Mouse (Mus musculus) megakaryocyte, adult 5-6 weeks (primary cell): Measurements from ENCODE around the gene Zswim9. TPM values are rescaled to one million over a fixed set of nuclear protein-coding genes. Genes with fewer than 3 reads are reported as not detected.

Experiments used
- ATAC-seq: 2 replicates; pipeline ENCODE4 v1.8.0; 2016; ENCODE audit warnings: mild to moderate bottlenecking, inconsistent platforms; ENCODE audit not compliant: poor library complexity, severe bottlenecking
- total RNA-seq, 2 experiments: library from RNA; stranded (forward) in 1 of 2; stranded (reverse) in 1 of 2; fragments of 153-499, 151-499 nt in 1 of 2; fragments of 221-1000, 200-1000 nt in 1 of 2; gene quantifications; 2 replicates each; pipeline versions ENCODE4 v1.2.3 to v1.2.4; 2015 to 2017

Gene Zswim9
- total RNA-seq (2015) (2.1 and 7.9 TPM in 2 replicates), total RNA-seq (2017) (2.2 and 3.7 TPM in 2 replicates)

- peak; percentile 98 for ATAC-seq
These were observed at the start of gene Zswim9 for GRCm38 (mm10) chr7:13278308-13278891. Gene Zswim9 (minus strand): TSS chr7:13278721.

DNA sequence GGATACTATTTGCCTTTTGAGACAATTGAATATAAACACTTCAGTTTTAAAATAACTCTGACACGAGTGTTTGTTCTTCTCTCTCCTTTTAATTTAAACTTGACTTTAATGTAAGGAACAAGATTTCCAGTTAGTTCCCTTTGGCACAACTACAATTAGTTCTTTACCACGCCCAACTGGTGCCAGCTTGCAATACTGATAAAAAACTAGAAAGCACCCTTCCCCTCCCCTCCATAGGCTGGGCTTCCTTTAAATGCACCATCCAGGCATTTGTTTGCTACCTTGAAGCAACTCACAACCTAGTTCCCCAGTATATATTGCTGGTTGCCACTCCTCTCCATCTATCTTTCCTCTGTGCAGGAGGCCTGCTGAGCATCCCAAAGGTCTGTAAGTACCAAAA is 45.8 kb upstream of the Zswim9 start, which contains the start of gene Pla2g4c:
TSS of gene Pla2g4c (plus strand) at position 340 of the 400 bp plus-strand sequence.
- ATAC-seq: no peak

DNA sequence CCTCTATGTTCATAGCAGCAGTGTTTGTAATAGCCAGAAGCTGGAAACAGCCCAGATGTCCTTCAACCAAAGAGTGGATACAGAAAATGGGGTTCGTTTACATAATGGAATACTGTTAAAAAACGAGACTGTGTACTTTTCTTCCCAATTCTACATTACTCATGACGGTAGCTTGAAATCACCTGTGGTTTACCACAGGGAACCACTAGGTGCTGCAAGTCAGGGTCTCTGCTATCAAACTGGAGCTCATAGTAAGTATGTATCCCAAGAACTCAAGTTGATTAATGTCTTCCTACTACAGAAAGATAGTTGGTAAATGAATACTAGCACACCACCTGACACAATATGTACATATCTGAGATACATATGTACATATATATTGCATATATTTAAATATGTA is 42.9 kb upstream of the Zswim9 start:
- ATAC-seq: no peak

- no peak for ATAC-seq
These were observed 35.6 kb upstream of the Zswim9 start for GRCm38 (mm10) chr7:13314095-13314597.

- ATAC-seq: no peak
These were observed 32.9 kb upstream of the Zswim9 start for GRCm38 (mm10) chr7:13311401-13311800.

DNA sequence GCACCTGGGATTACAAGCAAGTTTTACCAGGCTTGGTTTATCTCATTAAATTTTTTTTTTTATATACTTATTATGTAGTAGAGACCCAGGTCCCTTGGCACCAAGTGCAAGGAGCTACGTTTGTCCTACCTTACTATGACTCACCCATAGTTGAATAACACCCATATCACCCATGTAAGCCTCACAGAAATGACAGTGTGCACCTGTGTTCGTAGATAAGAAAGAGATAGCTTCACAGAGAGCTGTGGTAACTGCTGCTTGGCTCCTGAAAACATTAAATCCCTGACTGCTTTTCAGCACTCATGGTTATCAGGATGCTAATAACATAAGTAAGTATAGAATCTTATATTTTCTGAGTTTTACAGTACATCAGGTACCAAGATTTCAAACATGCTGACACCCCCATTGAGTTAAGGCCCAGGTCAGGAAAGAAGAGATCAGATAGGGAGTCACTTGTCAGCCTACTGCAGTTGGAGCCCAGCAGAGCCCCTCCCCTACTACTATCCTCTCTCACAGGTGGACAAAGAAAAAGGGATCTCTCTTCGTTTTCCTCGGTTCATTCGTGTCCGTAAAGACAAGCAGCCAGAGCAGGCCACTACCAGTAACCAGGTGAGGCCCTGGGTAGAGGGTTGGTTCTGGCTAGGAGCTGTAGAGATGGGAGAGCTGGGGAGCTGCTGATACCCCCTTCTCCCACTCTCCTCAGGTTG is 32.1 kb upstream of the Zswim9 start:
- no peak for ATAC-seq

GRCm38 (mm10) chr7:13309407-13309806 is 30.9 kb upstream of the Zswim9 start:
- no peak for ATAC-seq

DNA sequence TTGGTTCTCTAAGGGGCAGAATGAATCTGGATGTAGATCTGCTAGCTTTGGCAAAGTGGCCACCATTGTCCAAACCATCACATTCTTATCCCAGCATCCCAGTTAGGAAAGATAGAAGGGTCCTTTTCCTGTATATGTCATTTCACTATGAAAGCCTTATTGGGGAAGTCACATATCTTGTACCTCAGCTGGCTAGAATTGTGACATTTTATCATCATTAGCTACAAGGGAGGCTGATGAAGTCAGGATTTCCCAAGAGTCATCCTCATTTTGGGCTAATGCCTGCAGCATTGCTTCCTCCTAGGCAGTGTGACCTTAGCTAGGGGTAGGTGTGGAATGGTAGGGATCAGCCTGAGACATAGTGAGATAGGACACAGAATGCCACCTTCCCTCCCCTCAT is 24.9 kb upstream of the Zswim9 start:
- no peak for ATAC-seq

GRCm38 (mm10) chr7:13302780-13303179 is 24.3 kb upstream of the Zswim9 start:
- peak; percentile 97 for ATAC-seq

DNA sequence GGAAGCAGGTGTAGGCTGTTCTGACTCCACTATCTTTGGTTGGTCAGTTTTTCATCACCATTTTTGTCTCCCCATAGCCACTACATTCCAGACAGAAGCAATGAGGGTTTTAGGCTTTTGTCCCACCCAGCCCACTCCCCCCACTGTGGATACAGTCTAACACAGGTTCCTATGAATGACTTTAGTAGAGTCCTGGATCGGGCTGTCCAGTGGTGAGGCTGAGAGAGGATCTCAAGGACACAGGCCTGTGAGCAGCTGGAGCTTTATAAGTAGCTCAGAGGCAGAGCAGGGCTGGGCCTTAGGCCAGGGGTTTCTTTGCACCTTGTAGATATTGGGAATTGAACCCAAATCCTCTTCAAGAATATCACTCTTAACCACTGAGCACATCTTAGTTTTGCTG is 23.1 kb upstream of the Zswim9 start:
- ATAC-seq: no peak

- no peak for ATAC-seq
These were observed 20.3 kb upstream of the Zswim9 start for GRCm38 (mm10) chr7:13298821-13299220.

GRCm38 (mm10) chr7:13297636-13298035 is 19.1 kb upstream of the Zswim9 start:
- no peak for ATAC-seq

DNA sequence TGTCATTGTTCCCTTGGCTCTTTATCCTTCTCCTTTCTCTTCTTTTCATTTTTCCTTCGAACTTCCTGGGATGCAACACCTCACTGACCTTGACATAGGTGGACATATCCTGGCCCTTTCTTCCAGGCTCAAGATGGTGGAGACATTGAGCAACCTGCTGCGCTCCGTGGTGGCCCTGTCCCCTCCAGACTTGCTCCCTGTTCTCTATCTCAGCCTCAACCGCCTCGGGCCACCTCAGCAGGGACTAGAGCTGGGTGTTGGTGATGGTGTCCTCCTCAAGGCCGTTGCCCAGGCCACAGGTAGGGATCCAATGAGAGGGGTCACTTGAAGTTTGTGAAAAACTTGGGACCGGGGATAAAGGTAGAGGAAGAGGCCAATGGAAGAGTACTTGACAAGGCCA is 16.7 kb upstream of the Zswim9 start:
- ATAC-seq: no peak

- ATAC-seq: no peak
These were observed 15.6 kb upstream of the Zswim9 start for GRCm38 (mm10) chr7:13293878-13294855.

DNA sequence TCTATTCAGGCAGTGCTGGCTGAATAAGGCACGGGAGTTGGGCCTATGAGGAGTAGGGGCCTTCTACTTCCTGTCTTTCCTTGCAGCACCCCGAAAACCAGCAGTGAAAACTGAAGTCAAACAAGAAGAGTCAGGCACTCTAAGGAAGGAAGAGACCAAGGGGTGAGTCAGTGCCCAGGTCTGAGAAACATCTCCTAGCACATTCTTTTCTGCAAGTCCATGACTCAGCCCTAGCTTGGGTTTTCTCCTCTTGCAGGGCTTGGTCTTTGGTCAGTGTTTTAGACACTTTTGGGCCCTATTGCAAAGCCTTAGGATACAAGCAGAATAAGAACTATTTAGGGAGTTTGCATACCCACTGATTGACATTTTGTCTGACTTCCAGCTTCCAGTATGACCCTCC is 12.8 kb upstream of the Zswim9 start:
- no peak for ATAC-seq

DNA sequence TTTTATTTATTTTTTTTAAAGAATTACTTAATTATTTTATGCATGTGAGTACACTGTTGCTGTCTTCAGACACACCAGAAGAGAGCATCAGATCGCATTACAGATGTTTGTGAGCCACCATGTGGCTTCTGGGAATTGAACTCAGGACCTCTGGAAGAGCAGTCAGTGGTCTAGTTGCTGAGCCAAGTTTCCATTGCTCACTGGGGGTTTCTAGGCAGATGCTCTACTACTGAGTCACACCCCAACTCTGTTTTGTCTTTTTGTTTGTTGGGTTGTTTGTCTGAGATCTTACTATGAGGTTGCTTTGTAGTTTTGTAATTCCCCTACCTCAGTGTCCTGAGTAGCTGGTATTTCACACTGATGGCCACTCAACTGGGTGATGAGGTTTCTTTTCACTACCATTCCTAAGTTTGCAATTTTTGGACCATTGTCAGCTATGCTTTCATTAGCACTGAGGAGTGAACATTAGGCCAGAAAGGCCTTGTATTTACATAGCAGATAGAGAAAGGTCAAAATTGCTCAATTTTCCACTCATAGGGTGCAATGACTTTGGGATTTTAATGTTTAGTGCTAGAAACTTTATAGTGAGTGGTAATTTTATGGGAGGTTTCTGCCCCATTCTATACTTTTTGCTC is 11.6 kb upstream of the Zswim9 start:
- ATAC-seq: no peak

DNA sequence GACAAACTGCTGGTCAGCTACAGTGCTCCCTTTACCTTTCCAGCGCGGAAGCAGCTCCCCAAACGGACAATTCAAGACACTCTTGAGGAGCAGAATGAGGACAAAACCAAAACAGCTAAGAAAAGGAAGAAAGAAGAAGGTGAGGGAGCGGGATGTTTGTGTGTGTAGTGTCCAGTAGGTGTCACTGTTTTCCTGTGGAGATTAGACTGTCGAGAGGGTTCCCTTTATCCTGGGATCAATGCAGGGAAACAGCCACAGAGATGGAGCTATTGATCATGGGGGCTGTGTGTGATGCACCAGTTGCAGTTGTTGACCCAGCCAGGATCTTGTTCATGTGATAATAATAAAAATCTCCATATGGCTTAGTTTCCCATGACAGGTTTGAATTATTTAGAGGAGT is 10.1 kb upstream of the Zswim9 start:
- peak; percentile 68 for ATAC-seq

GRCm38 (mm10) chr7:13278957-13279356 is 436 bp upstream of the Zswim9 start:
- ATAC-seq: peak; percentile 42

DNA sequence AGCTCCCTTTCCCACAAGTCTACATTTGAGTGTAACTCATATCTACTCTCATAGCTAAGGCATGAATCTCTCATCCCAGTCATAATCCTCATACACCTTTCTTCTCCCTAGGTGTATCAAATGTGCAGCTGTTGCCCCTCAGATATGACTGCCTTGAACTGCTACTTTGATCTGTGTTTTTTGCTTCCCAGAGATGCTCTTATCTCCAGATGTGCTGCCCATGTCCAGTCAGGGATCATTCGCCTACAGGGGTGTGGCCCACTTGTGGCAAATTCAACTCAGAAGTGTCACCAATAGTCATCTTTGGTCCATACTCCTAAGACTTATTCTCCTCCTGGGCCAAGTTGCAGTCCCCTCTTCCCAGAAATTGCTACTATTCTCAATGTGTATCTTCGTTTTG is 688 bp downstream of the Zswim9 start:
- no peak for ATAC-seq

GRCm38 (mm10) chr7:13277081-13277480 is 1.4 kb downstream of the Zswim9 start, which contains the start of gene Lig1:
Gene Lig1 (plus strand): TSS chr7:13277283.
- ATAC-seq: no peak

GRCm38 (mm10) chr7:13271704-13272103 is 6.8 kb downstream of the Zswim9 start:
- no peak for ATAC-seq
